Mouse (Mus musculus): ENCODE results near the gene Tyw3.

Tyw3 gene

DNA sequence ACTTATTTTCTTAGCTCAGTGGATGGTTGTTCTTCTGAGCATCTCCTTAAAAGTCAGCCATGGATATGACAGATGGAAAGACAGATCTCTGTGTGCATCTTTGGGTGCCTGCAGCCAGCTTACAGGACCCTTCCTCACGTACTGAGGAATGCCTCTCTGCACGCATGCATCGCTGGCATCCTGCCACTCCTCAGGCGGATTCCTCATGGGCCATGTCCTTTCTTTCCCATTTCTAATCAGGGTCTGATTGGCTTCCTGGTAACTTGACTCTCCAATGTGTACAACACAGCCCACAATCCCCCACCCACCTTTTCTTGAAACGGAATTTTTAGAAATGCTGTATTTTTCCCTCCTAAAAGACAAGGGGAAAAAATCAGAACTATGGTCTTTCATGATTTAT lies 67.9 kb downstream of the Tyw3 start:
- TF ChIP-seq GATA4 (IDR thresholded peaks at IDR 0.05; ENCODE audit: insufficient replicate concordance, low read length): no peak

GRCm38 (mm10) chr3:154526610-154527009 lies 70.3 kb downstream of the Tyw3 start:
- no peak for TF ChIP-seq GATA4 (IDR thresholded peaks at IDR 0.05; ENCODE audit: insufficient replicate concordance, low read length)
